Mouse (Mus musculus) urinary bladder, adult 2 months (tissue): ENCODE data around the gene Olfr180. TPM values are rescaled to one million over a fixed set of nuclear protein-coding genes. Genes with fewer than 3 reads are reported as not detected.

Experiments
- DNase-seq: peaks from one replicate; pipeline ENCODE4 v3.0.0; 2022; ENCODE audit warnings: low spot score
- polyA plus RNA-seq: library from polyadenylated mRNA; depleted of rRNA; stranded (reverse); fragments of >200 nt; gene quantifications from 2 replicates; pipeline ENCODE4 v1.2.3, GENCODE M21; 2012; rRNA removed

Olfr180 gene
- polyA plus RNA-seq = not detected in 2 replicates

GRCm38 (mm10) chr16:58929292-58929691 lies at the start of gene Olfr180:
Olfr180 (minus strand) TSS chr16:58929392.
- no peak for DNase-seq

- DNase-seq = no peak
Measured at GRCm38 (mm10) chr16:58928655-58929054, 537 bp downstream of the Olfr180 start, which contains the start of gene Olfr181. Olfr181 (minus strand) TSS chr16:58928755.

DNA sequence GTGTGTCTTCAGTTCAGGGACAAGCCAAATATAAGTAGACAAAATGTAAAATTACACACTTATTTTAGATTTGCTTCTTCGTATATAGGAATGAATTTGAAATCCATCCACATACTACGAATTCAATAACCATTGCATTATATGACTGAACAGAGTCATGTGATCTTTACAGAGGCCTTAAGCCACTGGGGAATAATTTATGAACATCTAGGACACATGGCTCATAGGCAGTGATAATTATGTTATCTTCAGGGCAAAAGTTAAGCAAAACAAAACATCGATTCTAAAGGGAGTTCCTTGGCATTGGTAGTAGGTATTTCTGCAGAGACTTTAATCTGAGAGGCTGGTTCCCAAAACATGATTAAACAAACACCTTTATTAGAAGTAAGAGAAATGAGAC lies 37.2 kb downstream of the Olfr180 start, which contains the start of gene Olfr178:
Gene Olfr178, minus strand, starts transcription at position 101 of the 400 bp plus-strand sequence.
- no peak for DNase-seq

DNA sequence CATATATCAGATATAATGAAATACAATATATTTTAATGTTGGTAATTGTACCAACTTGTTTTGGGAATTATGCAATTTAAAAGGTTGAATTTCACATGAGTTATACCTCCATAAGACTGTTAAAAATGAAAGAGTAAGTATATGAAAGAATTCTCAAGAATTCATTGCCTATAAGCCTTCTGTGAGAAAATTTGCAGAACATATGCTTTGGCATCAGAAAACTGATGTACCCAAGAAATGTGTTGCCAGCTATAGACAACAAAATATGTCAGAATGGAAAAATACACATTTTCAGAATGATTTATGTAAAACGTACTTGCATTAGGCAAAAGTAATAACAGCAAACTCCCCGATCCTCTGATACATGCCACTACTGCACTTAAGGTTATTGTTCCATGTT lies 44.8 kb downstream of the Olfr180 start:
- DNase-seq = no peak

DNA sequence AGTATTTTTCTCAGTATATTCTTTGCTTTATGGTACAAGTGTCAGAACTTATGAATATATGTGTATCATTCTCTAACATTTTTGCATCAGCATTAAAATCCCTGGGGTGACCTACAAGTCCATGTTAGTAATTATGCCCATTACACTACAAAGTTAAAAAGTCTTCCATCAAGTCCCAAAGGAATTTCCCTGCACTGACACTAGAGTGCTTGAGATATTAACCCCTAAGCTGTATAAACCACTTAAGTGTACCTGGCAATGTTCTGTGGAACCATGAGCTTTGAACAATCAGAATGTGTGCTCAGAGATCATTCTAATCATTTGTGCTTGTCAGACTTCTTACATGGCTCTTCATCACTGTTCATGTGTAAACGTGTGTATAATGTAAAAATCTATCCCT lies 54.5 kb downstream of the Olfr180 start, which contains the start of gene Olfr177:
Gene Olfr177, minus strand, starts transcription at position 101 of the 400 bp plus-strand sequence.
- no peak for DNase-seq

Other genes starting within 250 kb of the Olfr180 start
- gene Gpr15, start 210.3 kb downstream of the Olfr180 start, polyA plus RNA-seq = 0.03 TPM in 1 of 2 replicates, not detected in the other
- 66.6 and 79.2 TPM in 2 replicates for gene Cldnd1, start 201.5 kb downstream of the Olfr180 start, polyA plus RNA-seq
- gene Olfr172, start 166.2 kb downstream of the Olfr180 start, polyA plus RNA-seq = not detected in 2 replicates
- not detected in 2 replicates for gene Olfr173, start 129.1 kb downstream of the Olfr180 start, polyA plus RNA-seq
- gene Olfr175-ps1, start 102.6 kb downstream of the Olfr180 start, polyA plus RNA-seq = not detected in 2 replicates
- gene Olfr177, start 54.6 kb downstream of the Olfr180 start, polyA plus RNA-seq = not detected in 2 replicates
- gene Olfr178, start 37.3 kb downstream of the Olfr180 start, polyA plus RNA-seq = not detected in 2 replicates
- not detected in 2 replicates for gene Olfr181, start 637 bp downstream of the Olfr180 start, polyA plus RNA-seq
- gene Olfr183, start 66.0 kb upstream of the Olfr180 start, polyA plus RNA-seq = not detected in 2 replicates
- gene Olfr186, start 100.9 kb upstream of the Olfr180 start, polyA plus RNA-seq = not detected in 2 replicates
- not detected in 2 replicates for gene Olfr187, start 110.4 kb upstream of the Olfr180 start, polyA plus RNA-seq
- not detected in 2 replicates for gene Olfr190, start 148.6 kb upstream of the Olfr180 start, polyA plus RNA-seq
- gene Olfr191, start 160.4 kb upstream of the Olfr180 start, polyA plus RNA-seq = not detected in 2 replicates
- gene Olfr193, start 182.5 kb upstream of the Olfr180 start, polyA plus RNA-seq = not detected in 2 replicates
- gene Olfr194, start 191.7 kb upstream of the Olfr180 start, polyA plus RNA-seq = not detected in 2 replicates
- 0.03 TPM in 1 of 2 replicates, not detected in the other for gene Olfr195, start 217.7 kb upstream of the Olfr180 start, polyA plus RNA-seq
- gene Olfr196, start 241.1 kb upstream of the Olfr180 start, polyA plus RNA-seq = not detected in 2 replicates